17 mouse cellular contexts compared by ENCODE assay signal in genomic region chr9:71694223-71694622, GRCm38 (mm10).
DNase-seq lines count a peak whose midpoint lies in the region; ATAC-seq and TF ChIP-seq lines count a peak whose summit lies in the region.
"Had no signal": no experiment of that assay in that cellular context is flagged by ENCODE, and none has a peak within 500 bp of the region (broad histone marks: within the 10 kb centered on the region; RNA-seq: fewer than 3 reads in every experiment).

No protein-coding gene starts in this region.

- H3K27me3 ChIP-seq in heart, embryonic 12.5 days (replicated peaks) = no peaks in the 10 kb centered on the region
- H3K27me3 ChIP-seq in kidney, embryonic 16.5 days (ENCODE audit: insufficient read depth, low read length) = no peaks in the 10 kb centered on the region
- no peaks in the 10 kb centered on the region for H3K27me3 ChIP-seq in midbrain, embryonic 11.5 days (ENCODE audit: control insufficient read depth, insufficient read depth, low read length)
- H3K27me3 ChIP-seq: embryonic facial prominence, embryonic 15.5 days; forebrain, embryonic 12.5 days; limb, embryonic 12.5 days; midbrain, embryonic 15.5 days had no signal

- no peak for TF ChIP-seq CTCF in embryonic fibroblast, embryonic 13.5 days (IDR thresholded peaks at IDR 0.05; ENCODE audit: borderline replicate concordance, insufficient read depth, low read length)

- WGBS in heart, embryonic 12.5 days = 24% methylated on average over 4 of the region's 4 CpGs
- WGBS in kidney, embryonic 16.5 days = 28% methylated on average over 4 of the region's 4 CpGs
- 42% methylated on average over 4 of the region's 4 CpGs for WGBS in midbrain, embryonic 11.5 days

- H3K4me1 ChIP-seq in heart, embryonic 12.5 days (replicated peaks) = peaks cover 74% of the 10 kb centered on the region
- peaks cover 49% of the 10 kb centered on the region for H3K4me1 ChIP-seq in kidney, embryonic 16.5 days (ENCODE audit: insufficient read depth, low read length)
- peaks cover 17% of the 10 kb centered on the region for H3K4me1 ChIP-seq in embryonic fibroblast, embryonic 13.5 days (ENCODE audit: control insufficient read depth, insufficient read depth, low read length)
- no peaks in the 10 kb centered on the region; the same call in 1 of the 2 replicates for H3K4me1 ChIP-seq in midbrain, embryonic 11.5 days (ENCODE audit: control insufficient read depth, insufficient read depth, low read length)
- H3K4me1 ChIP-seq: forebrain, embryonic 12.5 days; limb, embryonic 12.5 days had no signal

- DNase-seq in heart, postnatal 14 days = no peak
- no peak for DNase-seq in kidney, adult 11 months
- DNase-seq in 3T3-L1 (ENCODE audit: low read depth, low spot score) = peak; percentile 42
- DNase-seq in midbrain, embryonic 11.5 days (ENCODE audit: low spot score, missing footprints) = no peak
- DNase-seq: adrenal gland, adult 8-10 months; cerebellum, adult 8-10 months; lung, adult 18-20 months; thymus, adult 2 months had no signal

- H3K27ac ChIP-seq in heart, embryonic 12.5 days (ENCODE audit: poor library complexity, severe bottlenecking) = peak overlapping the region; percentile 72
- H3K27ac ChIP-seq in kidney, embryonic 16.5 days (ENCODE audit: low read length) = peak overlapping the region; percentile 66
- H3K27ac ChIP-seq in embryonic fibroblast, embryonic 13.5 days (ENCODE audit: insufficient read depth, low read length) = peak overlapping the region; percentile 92
- H3K27ac ChIP-seq in midbrain, embryonic 11.5 days (ENCODE audit: low read depth, low read length) = no peak overlapping the region
- H3K27ac ChIP-seq: embryonic facial prominence, embryonic 15.5 days; forebrain, embryonic 12.5 days; left cerebral cortex, adult 2 months; limb, embryonic 12.5 days; midbrain, embryonic 15.5 days had no signal

- intact Hi-C loops in heart, postnatal 14 days (cut with DNase I) = no loop called here

- no peak overlapping the region for H3K4me3 ChIP-seq in heart, embryonic 12.5 days
- no peak overlapping the region for H3K4me3 ChIP-seq in kidney, embryonic 16.5 days (ENCODE audit: low read length)
- H3K4me3 ChIP-seq in embryonic fibroblast, embryonic 13.5 days (ENCODE audit: insufficient read depth, low read length) = no peak overlapping the region
- H3K4me3 ChIP-seq in midbrain, embryonic 11.5 days (ENCODE audit: low read depth, low read length) = no peak overlapping the region
- H3K4me3 ChIP-seq: embryonic facial prominence, embryonic 15.5 days; forebrain, embryonic 12.5 days; left cerebral cortex, adult 2 months; limb, embryonic 12.5 days; midbrain, embryonic 15.5 days had no signal

- TF ChIP-seq POLR2A in embryonic fibroblast, embryonic 13.5 days (IDR thresholded peaks at IDR 0.05; ENCODE audit: low read depth, low read length) = no peak

- peak; percentile 73 for ATAC-seq in heart, embryonic 12.5 days (ENCODE audit: insufficient number of reproducible peaks, low FRiP score)
- ATAC-seq in kidney, embryonic 16.5 days (ENCODE audit: low FRiP score, low TSS enrichment) = no peak
- ATAC-seq in midbrain, embryonic 11.5 days (ENCODE audit: low FRiP score) = no peak
- ATAC-seq: CD4-positive, CD25-positive, alpha-beta regulatory T cell, adult 4 months; midbrain, embryonic 15.5 days had no signal

- no peak overlapping the region for H3K4me2 ChIP-seq in heart, embryonic 12.5 days
- no peak overlapping the region for H3K4me2 ChIP-seq in kidney, embryonic 16.5 days (replicated peaks; ENCODE audit: low read depth, low read length)
- no peak overlapping the region for H3K4me2 ChIP-seq in midbrain, embryonic 11.5 days
- H3K4me2 ChIP-seq: embryonic facial prominence, embryonic 15.5 days; forebrain, embryonic 12.5 days; limb, embryonic 12.5 days; midbrain, embryonic 15.5 days had no signal

- no peaks in the 10 kb centered on the region for H3K9me3 ChIP-seq in heart, embryonic 12.5 days (replicated peaks)
- H3K9me3 ChIP-seq in kidney, embryonic 16.5 days (ENCODE audit: low read length) = no peaks in the 10 kb centered on the region
- no peaks in the 10 kb centered on the region for H3K9me3 ChIP-seq in midbrain, embryonic 11.5 days (ENCODE audit: control insufficient read depth, low read length)
- H3K9me3 ChIP-seq: embryonic facial prominence, embryonic 15.5 days; forebrain, embryonic 12.5 days; limb, embryonic 12.5 days; midbrain, embryonic 15.5 days had no signal

- peaks cover 21% of the 10 kb centered on the region for H3K36me3 ChIP-seq in heart, embryonic 12.5 days
- no peaks in the 10 kb centered on the region for H3K36me3 ChIP-seq in kidney, embryonic 16.5 days (ENCODE audit: insufficient read depth, low read length)
- H3K36me3 ChIP-seq in midbrain, embryonic 11.5 days (ENCODE audit: control insufficient read depth, insufficient read depth, low read length) = no peaks in the 10 kb centered on the region
- H3K36me3 ChIP-seq: embryonic facial prominence, embryonic 15.5 days; forebrain, embryonic 12.5 days; limb, embryonic 12.5 days; midbrain, embryonic 15.5 days had no signal

- H3K9ac ChIP-seq in heart, embryonic 12.5 days = no peak overlapping the region
- H3K9ac ChIP-seq in kidney, embryonic 16.5 days (replicated peaks; ENCODE audit: low read length) = 0 out of 2 replicates have a peak overlapping the region, but pooled peaks have one; percentile 0
- no peak overlapping the region for H3K9ac ChIP-seq in midbrain, embryonic 11.5 days (ENCODE audit: low read length)
- H3K9ac ChIP-seq: embryonic facial prominence, embryonic 15.5 days; forebrain, embryonic 12.5 days; limb, embryonic 12.5 days; midbrain, embryonic 15.5 days had no signal
